Mouse (Mus musculus) midbrain, embryonic 14.5 days (tissue): ENCODE data around the gene 1810010H24Rik. TPM values are rescaled to one million over a fixed set of nuclear protein-coding genes. Genes with fewer than 3 reads are reported as not detected.
"Not testable (repeated sequence)": the region's sequence is repeated elsewhere in the genome, so short reads cannot be mapped to it uniquely, and the experiment has no call there.

Experiments used
- ATAC-seq: fragments of 200-750 bp; cut with Nextera tagmentation; 2 replicates; pipeline ENCODE4 v1.8.0; 2017; ENCODE audit warnings: moderate number of reproducible peaks, moderate library complexity; ENCODE audit not compliant: low FRiP score, low TSS enrichment
- DNase-seq: peaks from one replicate; pipeline ENCODE4 v3.0.0-alpha.2; 2015
- H3K27ac ChIP-seq: fragments of 300-500 bp; sonication (generic); replicated peaks from 2 replicates; pipeline ENCODE4 v1.5.1; 2014; ENCODE audit warnings: mild to moderate bottlenecking, low read depth, low read length, moderate library complexity
- H3K27me3 ChIP-seq: fragments of 300-500 bp; sonication (generic); 2 replicates; pipeline ENCODE4 v1.6.1; 2014; ENCODE audit warnings: low read length, control low read depth, mixed read lengths; ENCODE audit not compliant: control insufficient read depth, insufficient read depth
- H3K36me3 ChIP-seq: fragments of 300-500 bp; sonication (generic); 2 replicates; pipeline ENCODE4 v1.6.1; 2014; ENCODE audit warnings: low read length, control low read depth; ENCODE audit not compliant: control insufficient read depth, insufficient read depth
- H3K4me1 ChIP-seq: fragments of 300-500 bp; sonication (generic); 2 replicates; pipeline ENCODE4 v1.6.1; 2014; ENCODE audit warnings: mild to moderate bottlenecking, antibody characterized with exemption, low read length, control low read depth; ENCODE audit not compliant: control insufficient read depth, insufficient read depth
- H3K4me2 ChIP-seq: fragments of 300-500 bp; sonication (generic); 2 replicates; pipeline ENCODE4 v1.6.1; 2014; ENCODE audit warnings: mild to moderate bottlenecking, low read length, moderate library complexity
- H3K4me3 ChIP-seq: fragments of 300-500 bp; sonication (generic); replicated peaks from 2 replicates; pipeline ENCODE4 v1.5.1; 2014; ENCODE audit warnings: low read depth, low read length
- H3K9ac ChIP-seq: fragments of 300-500 bp; sonication (generic); replicated peaks from 2 replicates; pipeline ENCODE4 v1.6.1; 2014; ENCODE audit warnings: mild to moderate bottlenecking, low read length, moderate library complexity
- H3K9me3 ChIP-seq: fragments of 300-500 bp; sonication (generic); 2 replicates; pipeline ENCODE4 v1.6.1; 2016; ENCODE audit warnings: low read length, control low read depth, mixed read lengths; ENCODE audit not compliant: control insufficient read depth
- WGBS: fragments of 180-500 bp; shearing (Covaris S2); extraction: QIAGEN DNeasy Blood & Tissue Kit; methylation state at CpG from one replicate; pipeline ENCODE4 v1.1.7; 2014; 5-methylcytosine and 5-hydroxymethylcytosine counted together
- polyA plus RNA-seq: library from polyadenylated mRNA; unstranded; fragments of >200 nt; fragmentation: Nextera tagmentation; extraction: Ambion mirVana; gene quantifications from 2 replicates; pipeline ENCODE4 v1.2.1, GENCODE M21; 2014

Gene 1810010H24Rik
- polyA plus RNA-seq, 1 experiment from 2014 or later, result 9.6 TPM

DNA sequence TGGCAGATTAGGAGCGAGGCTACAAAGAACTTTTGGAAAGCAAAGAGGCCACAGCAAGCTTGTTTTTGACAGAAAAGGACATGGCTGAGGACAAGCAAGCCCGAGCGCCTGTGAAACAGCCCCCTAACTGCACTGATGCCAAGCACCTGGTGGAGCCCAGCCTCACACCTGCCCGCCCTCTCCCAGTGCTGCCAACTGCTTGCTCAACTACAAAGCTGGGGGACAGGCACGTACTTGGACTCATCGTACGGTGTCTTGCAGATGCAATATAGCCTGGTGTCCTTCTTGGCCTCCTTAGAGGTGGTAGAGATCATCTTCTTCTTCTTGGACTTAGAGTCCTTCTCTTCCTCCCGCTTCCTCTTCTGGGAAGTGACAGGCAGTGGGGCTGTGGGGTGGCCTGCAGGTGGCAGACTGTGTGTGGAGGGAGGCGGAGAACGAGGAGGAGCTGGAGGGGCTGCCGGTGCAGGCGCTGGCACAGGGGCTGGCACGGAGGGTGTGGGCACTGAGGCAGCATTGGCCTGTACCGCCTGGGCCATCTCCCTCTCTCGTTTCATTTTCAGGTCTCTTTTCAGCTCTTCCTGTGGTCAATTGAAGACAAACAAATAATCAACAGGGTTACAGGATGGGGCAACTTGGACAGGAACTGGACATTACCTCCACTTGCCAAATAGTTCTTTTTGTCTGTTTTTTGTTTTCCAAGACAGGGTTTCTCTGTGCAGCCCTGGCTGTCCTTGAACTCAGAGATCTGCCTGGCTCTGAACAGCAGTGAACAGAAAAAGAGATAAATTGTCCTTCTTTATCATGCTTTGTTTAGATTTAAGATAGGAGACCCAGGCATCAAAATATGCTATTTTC is 21.5 kb downstream of the 1810010H24Rik start:
- H3K4me2 ChIP-seq, result no peak overlapping the region
- H3K9ac ChIP-seq, result no peak overlapping the region
- H3K4me1 ChIP-seq, result no peaks in the 10 kb centered on the region
- peaks cover 49% of the 10 kb centered on the region for H3K36me3 ChIP-seq
- DNase-seq, result no peak
- no peaks in the 10 kb centered on the region for H3K27me3 ChIP-seq
- no peak overlapping the region for H3K4me3 ChIP-seq
- ATAC-seq, result no peak
- H3K9me3 ChIP-seq, result no peaks in the 10 kb centered on the region
- no peak overlapping the region for H3K27ac ChIP-seq
- 88% methylated on average over 15 of the region's 15 CpGs for WGBS

DNA sequence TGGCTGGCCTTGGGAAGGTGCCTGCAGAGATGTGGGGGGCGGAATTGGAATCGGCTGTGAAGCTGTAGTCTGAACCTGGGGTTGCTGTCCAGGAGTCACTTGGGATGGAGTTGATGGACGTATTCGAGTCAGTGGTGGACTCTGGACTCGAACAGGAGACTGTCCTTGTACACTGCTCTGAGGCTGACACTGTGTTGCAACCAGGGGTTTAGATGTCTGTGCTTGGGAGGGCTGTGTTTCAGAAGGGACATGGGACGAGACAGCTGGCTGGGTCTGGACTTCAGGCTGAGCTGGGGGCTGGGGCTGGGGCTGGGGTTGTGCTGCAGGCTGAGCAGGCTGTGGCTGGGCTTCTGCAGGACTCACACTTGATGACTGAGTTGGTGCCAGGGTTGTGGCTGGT is 29.4 kb downstream of the 1810010H24Rik start:
- Histone ChIP-seq H3K27ac (no peak overlapping the region), H3K9ac (no peak overlapping the region), H3K4me3 (no peak overlapping the region), H3K27me3 (no peaks in the 10 kb centered on the region), H3K4me2 (no peak overlapping the region), H3K36me3 (peaks cover 88% of the 10 kb centered on the region), H3K4me1 (no peaks in the 10 kb centered on the region), H3K9me3 (no peaks in the 10 kb centered on the region)
- WGBS, result 95% methylated on average over 6 of the region's 6 CpGs
- DNase-seq (no peak), ATAC-seq (no peak)

DNA sequence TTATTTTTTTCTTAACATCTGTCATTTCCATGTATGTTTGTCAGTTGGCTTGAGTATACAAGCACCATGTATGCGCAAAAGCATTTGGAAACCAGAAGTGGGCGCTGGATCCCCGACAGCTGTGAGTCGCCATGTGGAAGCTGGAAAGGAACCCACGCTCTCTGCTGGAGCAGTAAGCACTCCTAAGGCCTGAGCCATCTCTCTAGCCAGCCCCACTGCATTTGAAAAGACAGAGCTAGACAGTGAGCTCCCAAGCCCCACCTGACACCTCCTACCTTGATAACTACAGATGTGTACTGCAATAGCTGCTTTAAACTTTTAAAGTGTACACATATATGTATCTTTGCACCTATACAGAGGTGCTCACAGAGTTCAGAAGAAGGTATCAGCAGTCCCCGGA is 31.9 kb downstream of the 1810010H24Rik start:
- H3K9me3 ChIP-seq, result no peaks in the 10 kb centered on the region
- H3K27ac ChIP-seq, result no peak overlapping the region
- H3K4me1 ChIP-seq, result no peaks in the 10 kb centered on the region
- DNase-seq (no peak), ATAC-seq (no peak)
- no peak overlapping the region for H3K9ac ChIP-seq
- H3K27me3 ChIP-seq, result no peaks in the 10 kb centered on the region
- no peak overlapping the region for H3K4me2 ChIP-seq
- H3K4me3 ChIP-seq, result no peak overlapping the region
- peaks cover 99% of the 10 kb centered on the region for H3K36me3 ChIP-seq
- WGBS, result 96% methylated on average over 6 of the region's 6 CpGs

DNA sequence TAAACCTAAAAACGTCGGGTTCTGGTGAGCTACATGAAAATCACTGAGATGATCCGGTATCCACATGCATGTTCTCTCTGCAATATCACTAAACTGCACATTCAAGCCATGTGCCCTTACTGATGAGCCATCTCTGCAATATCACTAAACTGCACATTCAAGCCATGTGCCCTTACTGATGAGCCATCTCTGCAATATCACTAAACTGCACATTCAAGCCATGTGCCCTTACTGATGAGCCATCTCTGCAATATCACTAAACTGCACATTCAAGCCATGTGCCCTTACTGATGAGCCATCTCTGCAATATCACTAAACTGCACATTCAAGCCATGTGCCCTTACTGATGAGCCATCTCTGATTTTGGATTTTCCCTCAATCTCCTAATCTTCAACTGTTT is 34.2 kb downstream of the 1810010H24Rik start:
- not testable (repeated sequence) for H3K4me3 ChIP-seq, H3K9ac ChIP-seq, H3K27ac ChIP-seq, DNase-seq, H3K27me3 ChIP-seq, ATAC-seq, H3K4me2 ChIP-seq, H3K9me3 ChIP-seq, H3K4me1 ChIP-seq
- H3K36me3 ChIP-seq, result peaks cover 96% of the 10 kb centered on the region
- 97% methylated on average over 3 of the region's 3 CpGs for WGBS

DNA sequence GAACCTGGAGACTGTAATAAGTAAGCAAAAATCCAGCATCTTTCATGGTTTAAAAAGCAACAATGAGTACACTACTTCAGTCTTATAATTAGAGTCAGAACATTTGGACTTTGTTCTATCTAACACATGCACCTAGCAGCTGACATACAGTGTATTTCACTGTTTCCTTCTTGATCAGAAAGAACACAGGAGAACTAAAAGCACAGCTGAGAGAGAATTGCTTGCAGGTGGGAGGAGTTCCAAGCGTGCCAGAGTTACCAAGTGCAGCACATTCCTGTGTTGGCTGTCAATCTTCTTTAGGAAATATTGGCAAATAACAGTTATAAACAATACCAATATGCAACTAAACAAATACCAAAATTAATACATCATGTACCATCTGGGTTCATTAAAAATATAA is 35.5 kb downstream of the 1810010H24Rik start:
- Histone ChIP-seq H3K36me3 (peaks cover 96% of the 10 kb centered on the region), H3K9me3 (no peaks in the 10 kb centered on the region), H3K27ac (no peak overlapping the region), H3K4me1 (no peaks in the 10 kb centered on the region), H3K4me3 (no peak overlapping the region), H3K27me3 (no peaks in the 10 kb centered on the region), H3K4me2 (no peak overlapping the region), H3K9ac (no peak overlapping the region)
- 95% methylated on average over 1 of the region's 1 CpGs for WGBS
- no peak for ATAC-seq
- no peak for DNase-seq

DNA sequence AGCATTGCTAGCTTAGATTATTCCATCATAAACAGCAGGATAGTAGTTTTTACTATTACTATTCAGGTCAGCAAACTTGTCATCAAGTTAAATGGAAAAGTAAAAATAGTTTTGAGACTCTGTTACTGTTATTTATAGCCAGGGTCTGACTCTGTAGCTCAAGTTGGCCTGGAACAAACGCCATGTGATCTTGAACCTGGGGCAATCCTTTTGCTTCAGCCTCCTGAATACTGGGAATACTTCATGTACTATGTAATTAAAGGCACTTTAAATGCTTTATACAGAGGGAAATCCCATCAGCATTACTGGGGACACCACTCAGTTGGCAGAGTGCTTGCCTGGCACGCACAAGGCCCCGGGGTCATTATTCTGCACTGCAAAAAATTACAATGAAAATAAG is 37.6 kb downstream of the 1810010H24Rik start:
- H3K36me3 ChIP-seq, result peaks cover 96% of the 10 kb centered on the region
- DNase-seq (no peak), ATAC-seq (no peak)
- no peaks in the 10 kb centered on the region for H3K4me1 ChIP-seq
- 93% methylated on average over 3 of the region's 3 CpGs for WGBS
- no peak overlapping the region for H3K4me3 ChIP-seq
- H3K27ac ChIP-seq, result no peak overlapping the region
- no peak overlapping the region for H3K4me2 ChIP-seq
- no peaks in the 10 kb centered on the region for H3K27me3 ChIP-seq
- H3K9ac ChIP-seq, result no peak overlapping the region
- no peaks in the 10 kb centered on the region for H3K9me3 ChIP-seq

DNA sequence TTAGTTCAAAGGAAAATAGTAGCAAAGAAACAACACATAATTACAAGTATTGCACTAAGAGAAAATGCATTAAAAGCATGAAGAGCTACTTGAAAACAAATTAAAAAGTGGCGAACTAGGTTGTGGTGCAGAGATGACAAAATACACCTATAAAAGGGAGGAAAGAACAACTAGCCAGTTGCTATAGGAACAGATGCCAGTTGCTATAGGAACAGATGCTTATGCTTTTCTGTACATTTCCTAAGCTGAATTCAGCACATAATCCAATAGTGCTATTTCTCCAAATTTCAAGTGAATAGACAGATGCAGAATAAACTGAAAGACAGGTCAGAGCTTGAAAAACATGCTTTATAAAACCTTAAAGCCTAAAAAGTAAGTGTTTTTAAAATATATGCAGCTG is 39.1 kb downstream of the 1810010H24Rik start:
- peaks cover 92% of the 10 kb centered on the region for H3K36me3 ChIP-seq
- H3K9me3 ChIP-seq, result no peaks in the 10 kb centered on the region
- H3K4me1 ChIP-seq, result no peaks in the 10 kb centered on the region
- H3K4me2 ChIP-seq, result no peak overlapping the region
- WGBS, result 100% methylated on average over 1 of the region's 1 CpGs
- no peak overlapping the region for H3K4me3 ChIP-seq
- H3K9ac ChIP-seq, result no peak overlapping the region
- H3K27ac ChIP-seq, result no peak overlapping the region
- no peaks in the 10 kb centered on the region for H3K27me3 ChIP-seq
- no peak for DNase-seq
- ATAC-seq, result no peak

DNA sequence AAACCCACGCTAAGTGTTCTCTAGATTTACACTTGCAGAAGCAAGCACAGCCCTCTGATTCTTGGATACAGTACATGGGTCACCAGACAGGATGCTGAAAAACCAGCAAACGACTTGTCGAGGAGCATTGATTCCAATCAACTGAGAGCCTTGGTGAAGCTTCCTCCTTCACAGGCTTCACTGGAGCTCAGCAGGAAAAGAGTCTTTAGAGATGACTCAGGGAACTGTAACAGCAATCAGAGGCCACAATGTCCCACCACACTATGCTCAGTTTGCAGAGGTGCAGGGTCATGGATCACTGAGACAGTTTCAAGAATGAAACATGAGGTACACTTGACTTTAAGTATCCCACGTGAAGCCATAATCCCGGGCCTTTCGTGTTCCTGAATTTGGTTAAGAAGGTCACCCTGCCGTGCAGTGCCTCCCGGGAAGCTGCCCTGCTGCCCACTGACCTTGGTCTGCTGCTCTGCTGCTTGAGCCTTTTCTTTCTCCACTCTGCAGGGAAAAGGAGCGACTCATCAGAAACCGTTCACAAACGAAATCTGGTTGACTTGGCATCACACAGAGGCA is 39.8 kb downstream of the 1810010H24Rik start:
- WGBS, result 87% methylated on average over 11 of the region's 11 CpGs
- no peak overlapping the region for H3K27ac ChIP-seq
- no peaks in the 10 kb centered on the region for H3K9me3 ChIP-seq
- no peak for ATAC-seq
- no peaks in the 10 kb centered on the region for H3K27me3 ChIP-seq
- no peaks in the 10 kb centered on the region for H3K4me1 ChIP-seq
- H3K4me2 ChIP-seq, result no peak overlapping the region
- no peak overlapping the region for H3K4me3 ChIP-seq
- H3K36me3 ChIP-seq, result peaks cover 93% of the 10 kb centered on the region
- no peak for DNase-seq
- H3K9ac ChIP-seq, result no peak overlapping the region
